Mouse (Mus musculus): ENCODE measurements around the gene Obscn. TPM values are rescaled to one million over a fixed set of nuclear protein-coding genes. Genes with fewer than 3 reads are reported as not detected.
A peak's percentile ranks its signal among the peaks of the same experiment; 100 is the strongest.

Obscn gene
- total RNA-seq, 2 experiments from 2014 or later = 2.2 to 2.4 TPM

DNA sequence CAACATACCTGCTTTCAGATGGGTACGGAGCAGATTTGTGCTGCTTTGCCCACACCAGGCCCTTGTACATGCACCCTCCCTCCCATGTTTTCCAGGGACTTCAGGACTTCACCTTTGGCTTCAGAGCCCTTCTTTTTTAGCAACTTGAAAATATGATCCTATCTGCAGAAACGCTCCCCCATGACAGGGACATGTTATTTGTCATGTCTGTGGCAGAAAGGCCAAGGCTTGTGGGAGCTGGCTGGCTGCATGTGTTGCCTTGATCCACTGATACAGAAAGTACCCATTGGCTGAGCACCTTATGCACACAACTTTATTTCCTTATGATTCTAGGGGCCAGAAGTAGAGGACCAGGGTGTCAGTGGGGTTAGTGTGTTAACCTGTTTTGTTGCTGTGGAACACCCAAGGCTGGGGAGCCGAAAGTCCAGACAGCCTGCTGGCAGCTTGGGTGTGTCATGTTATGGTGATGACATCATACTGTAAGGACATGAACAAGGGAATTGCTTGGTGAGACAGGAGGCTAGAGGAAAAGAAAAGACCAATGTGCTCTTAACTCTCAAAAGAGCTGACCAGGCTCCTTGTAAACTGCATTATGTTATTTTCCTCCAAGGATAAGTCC, 150.8 kb downstream of the Obscn start:
- DNase-seq (ENCODE audit: low spot score in 2 of 2) = no peak

- no peak for DNase-seq (ENCODE audit: low spot score in 2 of 2)
Observed at GRCm38 (mm10) chr11:58984657-58985056, 151.5 kb downstream of the Obscn start.

- no peak for DNase-seq (ENCODE audit: low spot score in 2 of 2)
Observed at GRCm38 (mm10) chr11:58983691-58984341, 152.4 kb downstream of the Obscn start.

DNA sequence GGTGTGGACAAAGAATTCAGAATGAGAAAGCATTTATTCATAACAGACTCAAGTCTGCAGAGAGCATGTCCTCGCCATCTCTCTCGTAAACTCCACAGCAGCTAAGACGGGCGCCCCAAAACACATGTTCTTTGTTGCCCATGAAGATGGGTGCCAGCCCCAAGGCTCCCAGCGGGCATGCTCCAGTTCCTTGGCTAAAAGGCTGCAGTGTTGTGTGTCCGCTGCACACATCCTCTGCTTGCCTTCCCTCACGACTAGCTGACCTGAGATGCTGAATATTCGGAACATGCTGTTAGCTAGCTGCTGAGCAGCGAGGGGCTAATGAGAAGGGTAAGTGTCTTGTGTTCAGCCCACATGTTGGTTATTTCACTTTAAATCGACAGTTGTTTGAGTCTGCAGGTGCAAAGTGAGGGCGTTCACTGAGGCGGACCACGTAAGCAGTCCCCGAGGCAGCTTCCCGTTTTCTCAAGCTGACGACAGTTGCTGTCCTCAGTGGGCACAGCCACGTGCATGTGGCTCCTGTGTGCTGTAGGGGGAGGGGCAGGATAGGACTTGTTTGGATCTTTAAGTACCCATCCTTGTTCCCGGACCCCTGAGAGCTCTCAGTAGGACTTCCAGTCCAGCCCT, 153.6 kb downstream of the Obscn start:
- DNase-seq (ENCODE audit: low spot score in 2 of 2) = no peak

- peak; percentile 70 to 73 for DNase-seq (ENCODE audit: low spot score in 2 of 2)
Observed at GRCm38 (mm10) chr11:58981541-58982447, 154.4 kb downstream of the Obscn start.

- no peak for DNase-seq (ENCODE audit: low spot score in 2 of 2)
Observed at GRCm38 (mm10) chr11:58980381-58980990, 155.7 kb downstream of the Obscn start.

GRCm38 (mm10) chr11:58979661-58980060, 156.5 kb downstream of the Obscn start:
- DNase-seq (ENCODE audit: low spot score in 2 of 2) = no peak

DNA sequence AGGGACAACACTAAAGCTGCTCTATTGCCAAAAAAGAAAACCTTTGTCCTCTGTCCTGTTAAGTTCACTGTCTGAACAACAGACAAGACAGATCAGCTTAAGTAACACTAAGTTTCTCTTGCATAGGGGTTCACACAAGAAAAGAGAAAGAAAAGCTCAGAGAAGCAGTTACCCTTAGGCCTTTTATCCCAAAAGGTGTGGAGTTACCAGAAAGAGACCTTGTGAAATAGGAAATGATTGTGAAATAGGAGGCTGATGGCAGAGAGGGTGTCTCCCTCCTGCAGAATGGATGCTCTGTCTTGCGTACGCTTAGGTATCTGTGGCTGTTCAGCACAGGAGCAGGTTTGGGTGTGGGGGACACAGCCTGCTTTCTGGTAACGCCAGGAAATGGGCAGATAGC, 157.0 kb downstream of the Obscn start:
- no peak for DNase-seq (ENCODE audit: low spot score in 2 of 2)

DNA sequence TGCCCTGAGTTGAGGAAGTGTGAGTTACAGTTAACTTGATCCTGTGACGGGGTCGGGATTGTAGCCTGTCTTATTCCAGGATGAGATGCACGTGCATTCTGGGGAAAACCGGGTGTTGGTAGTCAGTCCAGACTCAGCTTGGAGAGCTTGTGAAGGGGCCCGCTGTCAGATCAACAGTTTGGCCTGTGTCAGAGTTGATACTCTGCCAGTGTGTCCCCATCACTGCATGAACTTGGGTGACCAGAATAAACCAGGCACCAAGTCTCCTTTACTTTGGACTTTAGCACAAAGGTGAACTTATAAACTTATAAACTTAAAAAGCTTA, 157.5 kb downstream of the Obscn start:
- no peak for DNase-seq (ENCODE audit: low spot score in 2 of 2)

DNA sequence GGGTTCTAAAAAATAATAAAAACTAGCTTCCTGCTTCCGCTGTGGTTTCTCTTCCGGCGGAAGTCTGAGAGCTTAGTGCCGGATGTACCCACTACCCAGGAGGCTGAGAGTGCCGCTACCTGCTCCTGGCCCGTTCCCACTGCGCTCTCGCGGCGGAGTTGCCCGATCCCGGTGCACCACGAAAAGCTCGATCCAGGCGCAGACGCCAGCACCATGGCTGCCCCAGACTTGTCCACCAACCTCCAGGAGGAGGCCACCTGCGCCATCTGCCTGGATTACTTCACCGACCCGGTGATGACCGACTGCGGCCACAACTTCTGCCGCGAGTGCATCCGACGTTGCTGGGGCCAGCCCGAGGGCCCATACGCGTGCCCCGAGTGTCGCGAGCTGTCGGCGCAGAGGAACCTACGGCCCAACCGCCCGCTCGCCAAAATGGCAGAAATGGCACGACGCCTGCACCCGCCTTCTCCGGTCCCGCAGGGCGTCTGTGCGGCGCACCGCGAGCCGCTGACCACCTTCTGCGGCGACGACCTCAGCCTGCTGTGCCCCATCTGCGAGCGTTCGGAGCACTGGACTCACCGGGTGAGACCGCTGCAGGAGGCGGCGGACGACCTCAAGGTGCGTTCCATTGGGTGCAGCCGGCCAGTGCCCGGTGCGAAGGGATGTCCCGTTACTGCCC, 158.0 kb downstream of the Obscn start, which contains the start of gene Trim11:
Trim11 (plus strand) TSS at position 67 of the 679 bp plus-strand sequence.
- peak; percentile 57 to 74 for DNase-seq (ENCODE audit: low spot score in 2 of 2)

GRCm38 (mm10) chr11:58977607-58978026, 158.6 kb downstream of the Obscn start:
- no peak for DNase-seq (ENCODE audit: low spot score in 2 of 2)

DNA sequence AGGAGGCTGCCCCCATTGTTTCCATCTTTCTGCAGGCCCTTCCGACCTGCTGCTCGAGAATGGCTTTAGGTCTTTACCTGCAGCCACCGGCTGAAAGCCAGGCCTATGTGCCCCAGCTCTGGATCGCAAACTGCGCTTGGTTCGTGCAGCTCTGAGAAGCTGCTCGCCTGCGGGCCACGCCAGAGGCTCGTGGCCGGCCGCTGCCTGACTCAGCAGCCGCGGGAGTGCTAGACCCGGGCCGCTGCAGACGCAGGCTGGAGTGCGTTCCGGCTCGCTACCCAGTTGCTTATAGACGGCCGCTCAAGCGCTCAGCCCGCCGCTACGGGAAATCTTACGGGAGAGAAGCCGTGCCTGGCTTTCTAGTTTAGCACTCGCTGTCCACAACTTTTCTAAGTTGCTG, 159.1 kb downstream of the Obscn start:
- DNase-seq (ENCODE audit: low spot score in 2 of 2) = no peak

DNA sequence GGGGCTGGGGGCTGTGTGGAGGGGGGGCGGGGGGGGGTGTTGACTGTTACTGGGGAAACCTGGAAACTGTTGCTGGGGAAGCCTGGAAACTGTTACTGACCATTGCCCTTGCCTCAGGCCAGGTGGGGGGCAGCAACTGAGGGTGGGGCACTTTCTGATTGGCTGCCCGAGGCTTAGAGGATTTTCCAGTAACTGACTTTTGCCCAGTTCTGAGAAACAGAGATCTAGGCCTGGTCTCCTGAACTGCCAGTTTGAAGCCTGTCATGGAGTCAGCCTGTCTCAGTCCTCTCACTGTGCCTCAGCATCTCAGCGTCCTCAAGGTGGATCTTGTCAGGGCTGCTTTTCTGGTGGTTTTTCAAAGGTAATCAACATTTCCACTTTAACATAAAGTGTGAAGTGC, 161.8 kb downstream of the Obscn start:
- no peak for DNase-seq (ENCODE audit: low spot score in 2 of 2)

DNA sequence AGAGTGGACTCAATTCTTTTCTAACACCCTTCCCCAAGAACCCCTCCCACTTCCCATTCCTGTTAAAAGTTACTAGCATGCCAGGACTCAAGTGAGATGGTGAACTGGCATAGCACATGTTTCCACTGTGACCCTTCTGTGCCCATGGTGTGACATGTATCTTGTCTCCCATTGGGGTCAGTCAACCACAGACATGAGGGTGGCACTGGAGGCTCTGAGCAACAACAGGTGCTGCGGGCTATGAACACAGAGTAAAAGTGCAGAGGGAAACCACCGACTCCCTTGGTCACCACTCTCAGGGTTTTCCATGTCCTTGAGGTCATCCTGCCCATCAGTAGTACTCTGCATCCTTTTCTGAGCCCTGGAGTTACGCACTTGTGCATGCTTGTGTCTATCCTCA, 164.4 kb downstream of the Obscn start:
- no peak for DNase-seq (ENCODE audit: low spot score in 2 of 2)

GRCm38 (mm10) chr11:58970831-58971530, 165.2 kb downstream of the Obscn start:
- no peak for DNase-seq (ENCODE audit: low spot score in 2 of 2)

- no peak for DNase-seq (ENCODE audit: low spot score in 2 of 2)
Observed at GRCm38 (mm10) chr11:58969659-58970058, 166.5 kb downstream of the Obscn start.

DNA sequence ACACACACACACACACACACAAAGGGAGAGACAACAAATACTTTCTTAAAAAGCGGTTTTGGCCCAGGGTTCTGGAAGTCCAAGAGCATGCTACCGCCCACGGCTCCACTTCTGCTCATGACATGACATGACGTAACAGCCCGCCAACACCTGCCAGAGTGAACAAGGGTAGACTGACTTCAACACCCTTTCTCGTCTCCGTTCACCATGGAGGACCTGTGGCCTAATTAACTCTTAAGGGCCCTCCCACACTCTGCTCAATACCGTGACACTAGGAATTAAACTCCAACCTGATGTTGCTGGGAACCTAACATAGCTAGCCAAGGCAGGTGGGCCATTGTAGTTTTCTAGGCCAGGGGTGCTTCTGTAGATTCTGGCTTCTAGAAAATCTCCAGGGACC, 167.2 kb downstream of the Obscn start:
- DNase-seq (ENCODE audit: low spot score in 2 of 2) = no peak

- DNase-seq (ENCODE audit: low spot score in 2 of 2) = no peak
Observed at GRCm38 (mm10) chr11:58968551-58968950, 167.7 kb downstream of the Obscn start.

DNA sequence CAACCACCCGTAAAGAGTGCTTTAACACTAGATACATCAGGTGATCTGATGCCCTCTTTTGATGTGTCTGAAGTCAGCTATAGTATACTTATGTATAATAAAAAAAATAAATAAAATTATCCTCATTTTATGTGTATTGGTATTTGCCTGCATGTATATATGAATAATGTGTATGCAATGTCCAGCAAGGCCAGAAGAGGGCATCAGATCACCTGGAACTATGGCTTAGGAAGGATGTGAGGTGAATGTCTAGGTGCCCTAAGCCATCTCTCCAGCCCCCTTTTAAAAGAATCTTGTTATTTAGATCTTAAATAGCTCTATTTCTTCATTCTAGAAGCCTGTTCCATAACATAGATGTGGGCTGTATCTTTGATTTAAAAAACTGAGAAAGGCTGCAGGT, 168.9 kb downstream of the Obscn start:
- DNase-seq (ENCODE audit: low spot score in 2 of 2) = no peak
